Mouse (Mus musculus): Measurements from ENCODE around the gene Zdhhc18. TPM values are rescaled to one million over a fixed set of nuclear protein-coding genes. Genes with fewer than 3 reads are reported as not detected.

Zdhhc18 gene
- total RNA-seq, 1 experiment from 2014 or later = 20.9 TPM

DNA sequence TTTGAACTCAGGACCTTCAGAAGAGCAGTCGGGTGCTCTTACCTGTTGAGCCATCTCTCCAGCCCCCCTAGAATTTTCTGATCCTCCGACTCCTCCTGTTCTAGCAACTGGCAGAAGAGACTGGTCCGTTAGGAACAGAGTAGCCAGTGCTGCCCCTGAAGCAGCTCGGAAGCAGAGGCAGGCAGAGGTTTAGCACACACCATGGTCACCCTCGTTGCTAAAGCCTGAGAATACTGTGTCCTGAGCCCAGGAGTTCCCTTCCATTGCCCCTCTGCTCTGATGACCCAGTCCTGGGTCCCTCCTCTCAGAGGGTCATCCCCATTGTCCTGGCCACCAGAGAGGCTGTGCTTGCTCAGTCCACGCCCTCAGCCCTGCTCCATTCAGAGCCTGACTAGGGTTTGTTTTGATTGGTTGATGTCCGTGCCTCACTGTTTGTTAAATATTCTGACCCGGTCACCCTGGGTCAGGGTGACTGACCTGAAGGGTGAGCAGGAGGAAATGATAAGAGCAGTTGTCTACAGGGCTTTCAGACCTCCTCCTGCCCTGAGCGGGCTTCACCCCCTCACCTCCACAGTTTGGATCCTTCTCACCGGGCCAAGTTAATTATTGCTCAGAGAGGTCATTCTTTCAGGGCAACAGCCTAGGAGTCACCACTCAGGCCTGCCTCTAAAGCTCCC, 92.8 kb downstream of the Zdhhc18 start:
- no peak for DNase-seq

Small RNA genes within 50 kb of the gene (microRNA-seq; reads per million reads assigned to microRNA genes)
- 0 reads per million in 2 experiments for gene Gm23158

Other genes with a start within 250 kb of the Zdhhc18 start
- gene Tent5b, start 170.0 kb downstream of the Zdhhc18 start, total RNA-seq (2021) = 0.76 and 1.2 TPM in 2 replicates
- gene Trnp1, start 151.6 kb downstream of the Zdhhc18 start, total RNA-seq (2021) = 4.6 and 4.9 TPM in 2 replicates
- gene Kdf1, start 131.2 kb downstream of the Zdhhc18 start, total RNA-seq (2021) = 2.8 and 5.1 TPM in 2 replicates
- 171 and 211 TPM in 2 replicates for gene Nudc, start 104.2 kb downstream of the Zdhhc18 start, total RNA-seq (2021)
- gene Nr0b2, start 96.8 kb downstream of the Zdhhc18 start, total RNA-seq (2021) = 55.6 and 58.0 TPM in 2 replicates
- gene Gpatch3, start 75.4 kb downstream of the Zdhhc18 start, total RNA-seq (2021) = 5.9 and 8.3 TPM in 2 replicates
- 15.8 and 16.1 TPM in 2 replicates for gene Gpn2, start 65.8 kb downstream of the Zdhhc18 start, total RNA-seq (2021)
- gene Sfn, start 48.0 kb downstream of the Zdhhc18 start, total RNA-seq (2021) = 1.3 and 1.7 TPM in 2 replicates
- 17.1 and 24.6 TPM in 2 replicates for gene Pigv, start 22.5 kb upstream of the Zdhhc18 start, total RNA-seq (2021)
- 73.6 and 79.7 TPM in 2 replicates for gene Arid1a, start 106.6 kb upstream of the Zdhhc18 start, total RNA-seq (2021)
- gene Rps6ka1, start 237.6 kb upstream of the Zdhhc18 start, total RNA-seq (2021) = 14.7 and 21.3 TPM in 2 replicates